Mouse (Mus musculus) R1 (cell line): Measurements from ENCODE around the gene Pygo1.

ENCODE experiments used
- DNase-seq: peaks from one replicate; pipeline ENCODE4 v3.0.0-alpha.2; 2018; ENCODE audit warnings: low read depth, low spot score

Pygo1 gene

DNA sequence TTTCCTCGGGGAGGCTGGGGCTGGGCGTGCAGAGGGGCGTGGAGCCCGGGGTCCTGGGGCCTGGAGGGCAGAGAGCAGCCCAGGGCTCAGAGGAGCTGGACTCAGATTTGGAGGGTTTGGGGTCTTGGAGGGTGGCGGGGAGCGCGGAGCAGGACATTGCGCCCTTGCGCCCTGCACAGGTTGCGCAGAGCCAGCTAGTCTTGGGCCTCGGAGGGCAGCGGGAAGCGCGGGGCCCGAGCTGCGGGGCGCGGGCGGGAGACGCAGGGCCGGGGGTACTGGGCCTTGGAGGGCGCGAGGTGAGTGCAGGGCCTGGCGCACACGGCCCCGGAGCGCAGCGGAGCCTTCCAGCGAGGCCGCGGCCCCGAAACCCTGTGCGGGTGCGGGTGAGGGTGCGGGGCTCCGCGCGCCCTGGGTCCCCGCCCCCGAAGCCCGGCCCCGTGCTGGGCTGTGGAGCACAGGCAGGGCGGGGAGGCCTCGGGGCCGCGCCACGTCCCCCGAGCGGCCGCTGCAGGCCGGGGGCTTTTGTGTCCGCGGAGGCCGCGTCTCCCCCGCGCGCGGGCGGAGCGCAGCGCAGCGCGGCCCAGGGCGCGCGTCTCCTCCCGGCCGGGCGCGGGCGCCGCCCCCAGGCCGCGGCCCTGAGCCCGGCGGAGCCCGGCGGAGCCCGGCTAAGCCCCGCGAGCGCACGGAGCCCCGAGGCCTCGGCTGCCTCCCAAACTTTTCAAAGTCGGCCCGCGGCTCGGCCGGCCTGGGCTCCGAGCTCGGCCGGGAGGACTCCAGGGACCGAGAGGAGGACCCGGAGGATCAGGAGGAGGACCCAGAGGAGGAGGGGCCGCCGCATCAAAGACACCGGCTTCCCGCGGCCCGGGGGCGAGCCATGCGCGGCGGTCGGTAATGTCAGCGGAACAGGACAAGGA is at the start of gene Pygo1:
TSS of gene Pygo1 (plus strand) at position 625 of the 914 bp plus-strand sequence.
- peak; percentile 60 for DNase-seq

DNA sequence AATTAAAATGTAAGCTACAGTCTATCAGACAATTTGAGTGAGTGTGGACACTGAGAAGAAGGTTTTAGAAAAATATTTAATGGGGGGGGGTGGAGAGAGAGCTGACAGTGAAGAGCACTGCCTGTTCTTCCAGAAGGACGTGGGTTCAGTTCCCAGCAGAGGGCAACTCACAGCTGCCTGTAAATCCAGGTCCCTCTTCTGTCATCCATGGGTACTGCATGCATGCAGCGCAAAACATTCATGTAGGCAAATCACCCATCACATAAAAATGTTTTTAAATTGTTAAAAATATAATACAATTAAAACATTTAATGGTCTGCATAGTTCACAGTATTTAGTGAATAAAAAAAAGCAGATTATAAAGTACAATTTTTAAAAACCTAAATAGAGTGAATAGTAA is 49.6 kb upstream of the Pygo1 start:
- DNase-seq: peak; percentile 61

DNA sequence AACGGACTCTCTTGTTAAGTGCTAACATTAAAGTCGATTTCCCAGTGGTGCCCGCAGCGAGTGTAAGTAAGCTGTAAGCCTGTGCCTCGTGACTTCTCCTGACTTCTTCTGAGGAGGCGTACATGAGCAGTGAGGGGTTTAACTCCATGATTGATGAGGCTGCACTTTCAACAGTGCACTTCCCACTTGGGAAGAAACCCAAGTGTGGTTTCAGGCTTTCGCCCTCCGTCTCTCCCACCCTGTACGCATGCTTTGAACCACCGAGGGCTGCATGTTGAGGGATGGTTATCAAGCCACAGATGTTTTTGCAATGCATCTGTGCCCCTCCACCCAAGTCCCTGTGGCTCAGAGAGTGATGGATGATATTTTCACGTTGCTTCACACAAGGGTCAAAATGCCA is 47.5 kb upstream of the Pygo1 start:
- no peak for DNase-seq

DNA sequence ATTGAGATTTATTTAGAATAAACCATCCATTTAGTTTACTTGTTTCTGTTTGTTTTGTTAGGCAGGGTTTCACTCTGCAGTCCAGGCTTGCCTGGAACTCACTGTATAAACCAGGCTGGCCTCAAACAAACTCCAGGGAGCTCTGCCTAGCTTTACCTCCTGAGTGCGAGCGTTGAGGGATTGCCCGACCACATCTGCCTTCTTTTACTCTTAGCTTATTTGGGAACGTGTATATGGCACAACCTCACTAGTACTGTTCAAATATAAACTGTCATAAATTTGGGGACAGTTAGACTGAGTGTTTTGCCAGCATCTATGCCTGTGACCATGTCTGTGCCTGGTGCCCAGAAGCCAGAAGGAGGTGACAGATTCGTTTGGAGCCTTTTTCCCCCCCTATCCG is 46.8 kb upstream of the Pygo1 start:
- DNase-seq: no peak

DNA sequence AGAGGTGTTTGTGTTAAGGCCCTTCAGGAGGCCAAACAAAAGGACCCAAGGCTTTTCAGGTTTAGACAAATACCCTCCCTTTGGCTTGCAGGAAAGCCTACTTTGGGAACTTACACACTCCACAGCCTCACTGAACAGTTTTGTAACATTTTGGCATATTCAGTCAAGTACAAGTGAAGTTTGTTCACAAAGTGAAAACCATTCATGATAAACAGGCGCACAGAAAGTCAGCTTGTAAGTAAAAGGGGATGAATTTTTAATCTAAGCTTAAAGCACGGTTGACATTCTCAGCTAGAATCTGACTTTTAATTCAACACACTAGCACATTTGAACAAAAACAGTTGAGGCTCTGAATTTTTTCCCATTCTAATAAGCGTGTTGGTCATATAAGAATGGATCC is 45.8 kb upstream of the Pygo1 start:
- no peak for DNase-seq

DNA sequence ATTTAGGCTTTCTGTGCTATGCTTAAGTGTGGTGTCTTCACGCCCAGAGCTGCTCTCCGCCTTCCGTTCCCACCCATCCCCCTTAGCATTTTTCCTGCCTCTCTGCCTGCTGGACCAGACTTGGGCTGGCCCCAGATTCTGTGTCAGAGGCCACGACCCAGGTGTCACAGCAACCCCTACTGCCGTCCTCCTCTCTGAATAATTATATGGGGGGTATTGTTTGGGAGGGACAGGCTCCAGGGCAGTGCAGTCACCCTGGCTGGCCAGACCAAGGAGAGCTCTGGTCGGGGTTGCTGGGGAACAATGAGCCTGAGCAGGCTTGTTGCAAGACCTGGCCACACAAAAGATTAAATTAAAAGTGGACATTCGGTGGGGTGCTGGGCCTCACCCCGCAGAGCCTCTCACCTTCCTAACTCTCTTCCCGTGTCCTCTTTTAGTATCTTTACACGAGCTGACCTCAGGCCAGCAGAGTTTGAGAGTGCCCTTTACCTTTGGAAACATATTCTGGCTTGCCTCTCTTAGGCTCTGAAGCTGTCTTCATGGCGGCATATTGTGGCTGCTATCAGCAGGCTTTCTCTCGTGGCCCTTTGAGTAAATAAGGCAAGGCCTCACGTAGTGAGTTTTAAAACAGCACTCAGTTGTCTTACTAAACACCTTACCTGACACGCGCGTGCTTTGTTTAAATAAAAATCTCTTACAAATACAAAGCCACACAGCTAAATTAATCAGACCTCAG is 45.1 kb upstream of the Pygo1 start:
- DNase-seq: peak; percentile 25

DNA sequence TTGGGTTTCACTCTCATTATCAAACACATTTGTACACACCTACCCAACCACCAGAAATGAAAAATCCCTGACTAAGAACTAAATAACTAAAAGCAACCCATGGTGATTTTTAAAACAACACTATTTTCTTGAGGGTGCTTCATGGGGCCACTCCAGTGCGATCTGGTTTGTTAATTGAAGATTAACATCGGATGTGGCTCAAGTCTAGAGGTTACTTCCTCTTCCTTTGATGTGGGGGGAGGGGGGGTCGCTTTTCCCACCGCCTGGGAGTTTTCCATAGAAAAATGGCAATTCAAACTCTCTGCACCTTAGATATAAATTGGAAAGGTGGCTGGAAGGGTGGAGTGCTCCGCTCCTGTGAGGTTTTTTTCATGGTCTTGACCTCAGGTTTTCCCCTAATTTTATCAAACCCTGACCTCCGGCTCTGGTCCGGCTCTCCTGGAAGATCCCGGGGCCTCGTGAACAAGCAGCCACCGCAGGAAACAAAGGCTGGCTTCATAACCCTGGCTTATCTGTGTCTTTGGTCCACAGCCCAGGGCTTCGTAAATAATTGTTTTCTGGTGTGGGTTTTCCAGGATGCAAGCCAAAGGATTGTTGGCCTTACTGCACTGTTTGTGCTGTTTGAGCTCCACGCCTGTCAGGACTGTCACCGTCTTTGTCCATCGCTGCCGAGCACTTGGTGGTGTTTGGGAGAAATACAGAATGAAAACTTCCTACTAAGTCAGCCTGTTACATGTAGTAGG is 44.2 kb upstream of the Pygo1 start:
- DNase-seq: no peak

DNA sequence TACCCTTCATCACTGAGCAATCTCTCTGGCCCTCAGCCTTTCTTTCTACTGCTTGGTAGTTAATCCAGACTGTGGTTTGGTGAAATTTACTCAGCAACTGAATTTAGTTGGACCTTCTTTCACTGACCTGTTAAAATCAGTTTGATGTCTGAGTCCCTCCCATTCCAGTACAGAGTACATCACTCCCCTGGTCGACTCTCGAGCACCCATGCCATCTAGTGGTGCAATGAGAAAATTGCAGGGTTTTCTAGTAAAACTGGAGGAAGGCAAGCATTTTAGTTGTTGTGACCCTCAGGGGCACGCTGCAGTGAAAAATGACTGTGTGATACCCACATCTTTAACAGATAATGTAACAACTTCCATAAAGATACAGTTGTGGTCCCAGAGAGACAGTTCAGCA is 41.5 kb upstream of the Pygo1 start:
- DNase-seq: peak; percentile 83

DNA sequence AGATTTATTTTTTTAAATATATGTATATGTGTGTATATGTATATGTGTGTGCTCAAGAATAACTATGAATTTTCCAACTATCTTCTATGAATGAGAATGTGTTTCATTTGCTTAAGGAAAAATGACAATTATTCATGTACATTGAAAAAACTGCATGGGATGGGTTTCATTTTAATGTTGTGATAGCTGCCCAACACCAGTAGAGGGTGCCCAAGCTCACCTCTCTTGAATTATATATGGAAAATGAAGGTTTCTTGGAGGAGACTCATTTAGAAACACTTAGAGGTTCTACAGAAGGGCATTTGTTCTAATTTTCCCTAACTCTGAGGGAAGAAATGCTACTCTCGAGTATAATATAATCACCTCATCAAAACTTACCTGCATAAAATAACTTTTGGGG is 35.7 kb upstream of the Pygo1 start:
- peak; percentile 50 for DNase-seq

DNA sequence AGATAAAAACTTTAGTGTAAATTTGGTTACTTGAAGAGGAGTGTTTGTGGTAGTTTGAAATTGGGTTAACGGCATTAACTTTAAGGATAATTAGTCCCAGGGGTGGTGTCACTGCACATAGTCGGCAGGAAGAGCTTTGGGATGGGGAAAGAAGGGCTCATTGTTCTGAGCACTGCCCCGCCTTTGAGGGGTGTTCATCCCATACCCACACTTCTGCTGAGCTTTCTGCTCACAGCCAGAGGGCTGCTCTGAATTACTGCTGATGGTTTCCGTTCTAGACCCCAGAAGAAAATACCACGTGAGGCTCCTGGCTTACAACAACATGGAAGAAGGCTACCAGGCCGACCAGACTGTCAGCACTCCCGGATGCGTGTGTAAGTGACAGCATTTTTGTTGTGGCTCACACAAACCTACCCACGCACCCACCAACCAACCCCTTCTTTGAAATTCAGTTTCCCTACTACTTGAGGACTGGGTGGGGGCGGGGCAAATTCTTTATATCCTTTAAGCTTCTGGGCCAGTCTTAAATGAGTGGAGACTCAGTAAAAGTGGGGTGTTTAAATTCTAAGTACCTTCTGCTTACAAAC is 34.9 kb upstream of the Pygo1 start:
- DNase-seq: no peak

DNA sequence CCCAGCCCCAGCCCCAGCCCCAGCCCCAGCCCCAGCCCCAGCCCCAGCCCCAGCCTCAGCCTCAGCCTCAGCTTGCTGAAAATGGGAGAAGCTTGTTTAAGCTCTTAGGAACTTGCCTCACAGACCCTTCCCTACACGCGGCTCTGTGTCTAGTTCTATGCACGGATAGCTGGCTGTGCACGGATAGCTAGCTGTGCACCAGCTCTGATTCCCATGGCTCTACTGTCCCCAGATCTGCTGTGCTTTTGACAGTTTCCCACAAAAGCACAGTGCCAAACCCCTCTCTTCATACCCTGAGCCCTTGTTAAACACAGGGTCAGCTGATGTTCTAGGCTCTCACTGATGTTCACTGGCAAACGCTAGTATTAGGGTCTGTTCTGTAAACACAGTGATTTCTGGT is 32.7 kb upstream of the Pygo1 start:
- DNase-seq: no peak

DNA sequence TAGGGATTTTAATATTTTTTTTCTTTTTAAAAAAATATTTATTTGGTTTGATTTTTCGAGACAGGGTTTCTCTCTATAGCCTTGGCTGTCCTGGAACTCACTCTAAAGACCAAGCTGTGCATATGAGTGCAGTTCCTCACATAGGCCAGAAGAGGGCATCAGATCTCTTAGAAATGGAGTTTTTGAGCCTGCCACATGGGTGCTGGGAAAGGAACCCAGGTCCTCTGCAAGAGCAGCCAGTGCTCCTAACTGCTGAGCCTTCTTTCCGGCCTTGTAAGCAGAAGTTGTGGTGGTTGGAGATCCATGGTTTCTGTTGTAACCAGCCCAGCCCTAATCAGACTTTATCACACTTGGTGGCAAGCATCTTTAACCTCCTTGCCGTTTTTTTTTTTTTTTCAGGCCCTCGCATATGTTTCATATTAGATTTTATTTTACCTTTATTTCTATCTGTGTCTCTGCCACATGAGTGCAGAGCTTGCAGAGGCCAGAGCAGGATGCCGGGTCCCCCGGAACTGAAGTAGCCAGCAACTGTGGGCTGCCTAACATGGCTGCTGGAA is 30.6 kb upstream of the Pygo1 start:
- peak; percentile 79 for DNase-seq

DNA sequence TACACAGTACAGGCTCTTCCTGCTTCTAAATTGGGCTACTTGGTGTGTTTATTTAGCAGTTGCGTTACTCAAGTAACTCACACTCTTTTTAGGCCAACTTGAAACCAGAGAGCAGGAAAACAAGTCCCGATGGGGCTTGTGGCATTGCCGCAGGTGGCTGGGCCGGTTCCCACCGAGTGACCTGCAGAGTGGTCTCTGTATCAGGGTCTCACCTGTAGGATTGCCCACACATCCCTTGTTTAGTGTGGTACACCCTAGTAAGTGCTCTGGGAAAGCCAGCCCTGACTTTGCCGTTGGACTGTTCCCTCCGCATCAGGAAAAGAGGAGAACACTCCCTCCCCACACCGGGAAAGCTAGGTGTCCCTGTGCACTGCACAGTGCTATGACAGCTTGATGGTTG is 23.4 kb upstream of the Pygo1 start:
- DNase-seq: no peak

DNA sequence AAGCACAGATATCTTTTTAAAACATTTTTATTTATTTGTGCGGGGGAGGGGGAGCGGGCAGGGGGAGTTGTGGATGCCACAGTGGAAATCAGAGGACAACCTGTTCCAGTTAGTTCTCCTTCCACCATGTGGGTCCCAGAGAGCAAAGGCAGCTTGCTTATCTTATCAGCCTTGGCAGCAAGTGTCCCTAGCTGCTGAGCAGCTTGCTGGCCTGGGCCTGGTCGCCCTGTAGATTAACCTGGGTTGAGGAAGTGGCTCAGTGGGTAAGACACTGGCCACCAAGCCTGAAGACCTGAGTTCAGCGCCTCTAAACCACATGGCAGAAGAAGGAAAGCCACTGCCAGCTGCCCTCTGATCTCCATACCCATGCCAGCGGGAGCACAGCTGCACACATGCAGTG is 22.8 kb upstream of the Pygo1 start:
- DNase-seq: no peak

DNA sequence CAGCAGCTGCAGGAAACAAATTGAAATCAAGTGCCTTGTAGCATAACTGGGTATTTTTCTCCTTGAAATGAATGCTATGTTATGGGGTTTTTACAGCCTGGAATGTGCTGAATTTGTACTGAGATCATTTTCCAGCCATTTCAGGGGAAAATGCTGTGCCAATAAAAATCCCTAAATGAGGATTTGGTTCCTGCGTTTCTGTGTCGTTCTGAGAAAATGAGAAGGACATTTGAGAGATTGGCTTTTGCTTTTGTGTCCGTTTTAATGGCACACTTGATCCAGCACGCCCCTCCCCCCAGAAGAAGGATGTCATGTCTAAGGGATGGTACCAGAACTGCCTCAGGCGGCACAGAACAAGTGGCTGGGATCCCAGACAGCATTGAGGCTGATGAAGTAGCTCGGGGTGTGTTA is 18.7 kb upstream of the Pygo1 start:
- DNase-seq: no peak

DNA sequence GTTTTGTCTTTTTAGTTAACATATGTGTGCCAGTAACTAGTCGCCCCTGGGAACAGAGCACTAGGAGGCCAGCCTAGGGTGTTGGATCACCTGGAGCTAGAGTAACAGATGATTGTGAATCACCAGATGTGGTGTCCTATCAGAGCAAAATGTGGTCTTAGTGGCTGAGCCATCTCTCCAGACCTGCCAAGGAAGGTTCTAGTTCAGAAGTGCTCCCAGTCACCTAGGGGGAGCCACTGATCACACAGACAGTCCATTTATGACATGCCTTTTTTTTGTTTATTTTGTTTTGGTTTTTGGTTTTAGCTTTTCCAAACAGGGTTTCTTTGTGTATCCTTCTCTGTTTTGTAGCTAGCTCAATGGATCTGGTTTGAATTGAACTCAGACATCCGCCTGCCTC is 14.1 kb upstream of the Pygo1 start:
- DNase-seq: peak; percentile 68

DNA sequence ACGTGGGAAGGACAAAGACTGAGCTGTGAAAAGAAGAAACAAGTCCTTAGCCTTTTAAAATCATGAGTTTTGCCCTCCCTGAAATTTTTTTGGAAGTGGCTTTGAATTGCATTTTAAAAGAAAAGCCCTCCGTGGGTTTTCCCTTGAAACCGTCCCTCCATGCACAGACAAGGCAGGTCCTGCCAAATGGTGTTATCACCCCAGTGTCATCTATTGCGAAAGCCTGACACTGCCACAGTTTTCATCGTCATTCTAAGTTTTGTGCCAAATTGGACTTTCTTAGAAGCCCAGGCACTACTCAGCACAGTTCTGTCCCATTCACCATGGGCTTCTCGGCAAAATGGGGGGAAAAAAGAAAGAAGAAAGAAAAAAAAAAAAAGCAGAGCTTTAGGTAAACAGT is 11.9 kb upstream of the Pygo1 start:
- DNase-seq: no peak

DNA sequence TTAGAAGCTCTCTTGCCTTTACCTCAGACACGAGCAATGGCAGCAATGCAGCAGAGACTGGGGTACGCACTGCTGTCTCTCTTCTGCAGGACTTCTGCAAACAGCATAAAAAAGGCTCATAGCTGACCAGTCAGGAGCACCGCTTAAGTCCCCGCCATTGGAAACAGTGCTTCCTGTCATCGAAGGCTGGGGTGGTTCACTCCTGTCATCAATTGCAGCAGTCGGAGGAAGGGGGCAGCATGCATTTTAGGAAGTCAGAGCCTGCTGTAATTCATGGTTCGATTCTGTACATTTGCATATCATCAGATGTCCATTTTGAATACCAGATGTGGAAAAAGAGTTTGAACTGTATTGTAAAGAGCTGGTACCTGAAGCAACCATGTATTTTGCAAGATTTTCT is 9.7 kb upstream of the Pygo1 start:
- peak; percentile 34 for DNase-seq

DNA sequence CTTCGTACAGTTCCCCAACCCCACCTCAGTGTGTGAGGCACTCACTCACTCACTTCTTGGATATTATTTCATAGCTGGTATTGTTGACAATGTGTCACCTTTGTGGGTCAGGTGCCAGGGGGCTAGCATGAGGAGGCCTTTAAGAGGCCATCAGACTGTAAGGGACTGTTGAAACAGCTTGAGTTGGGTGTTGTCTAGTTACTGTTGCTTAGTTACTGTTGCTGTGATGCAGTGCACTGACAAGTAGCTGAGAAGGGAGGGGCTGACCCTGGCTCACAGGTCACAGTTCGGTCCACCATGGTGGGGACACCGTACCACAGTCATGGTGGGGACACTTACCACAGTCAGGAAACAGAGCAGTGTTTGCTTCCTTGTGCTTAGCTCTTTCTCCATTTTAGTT is 2.4 kb upstream of the Pygo1 start:
- no peak for DNase-seq

DNA sequence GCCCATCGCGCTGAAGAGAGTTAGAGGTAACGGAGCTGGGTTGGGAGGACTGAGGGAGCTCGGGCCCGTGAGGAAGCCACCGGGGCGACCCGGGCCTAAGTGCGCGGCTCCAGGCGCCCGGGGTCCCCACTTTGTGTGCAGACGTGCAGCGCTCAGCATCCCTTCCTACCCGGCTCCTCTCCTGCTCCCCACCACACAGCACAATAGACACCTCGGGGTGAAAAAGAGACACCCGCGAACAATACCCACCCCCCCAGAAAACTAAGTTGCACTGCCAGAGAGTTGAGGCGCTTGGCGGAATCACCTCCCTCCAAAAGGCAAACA is 452 bp downstream of the Pygo1 start:
- DNase-seq: no peak

DNA sequence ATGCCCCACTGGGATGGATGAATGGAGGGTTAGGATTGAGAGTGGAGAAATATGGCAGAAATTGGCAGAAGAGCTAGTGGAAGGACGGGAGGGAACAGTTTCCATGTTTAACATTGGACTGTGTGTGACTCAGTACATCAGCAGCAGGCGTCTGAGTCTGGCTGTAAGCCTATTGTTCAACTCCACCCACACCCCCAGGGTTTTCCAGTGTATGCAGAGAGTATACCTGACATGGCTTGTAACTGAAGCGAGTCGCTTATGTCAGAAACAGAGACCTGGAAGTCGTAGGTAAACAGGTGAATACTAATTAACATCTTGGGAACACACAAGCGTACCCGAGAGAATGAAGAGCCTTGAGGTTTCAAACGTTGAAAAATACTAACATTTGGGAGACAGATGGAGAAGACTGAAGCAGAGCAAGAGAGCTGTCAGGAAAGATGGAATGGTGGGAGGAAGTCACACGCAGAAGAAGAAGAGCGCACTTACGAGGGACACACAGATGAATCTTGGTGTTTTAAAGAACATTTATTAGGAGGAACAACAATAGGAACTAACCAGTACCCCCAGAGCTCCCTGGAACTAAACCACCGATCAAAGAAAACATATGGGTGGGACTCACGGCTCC is 5.8 kb downstream of the Pygo1 start:
- DNase-seq: no peak
